In the genomic region with DNA sequence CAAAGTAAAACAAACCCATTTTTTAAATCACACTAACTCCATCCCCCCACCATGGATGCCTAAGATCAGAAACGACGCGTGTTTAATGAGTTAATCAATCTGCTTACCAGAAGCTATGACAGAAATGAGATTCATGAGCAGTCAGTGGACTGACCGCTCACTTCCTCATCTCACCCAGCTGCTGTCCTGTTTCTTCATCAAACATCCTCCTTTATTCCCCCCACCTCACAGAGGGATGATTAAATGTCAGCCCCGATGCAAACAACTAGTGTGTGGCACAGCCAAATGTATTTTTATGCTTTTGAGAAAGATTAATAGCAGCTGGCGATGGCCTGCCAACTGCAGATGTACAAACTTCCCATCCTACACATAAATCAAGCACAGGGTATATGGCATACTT, we compare ENCODE assay signal across 24 mouse cellular contexts.
DNase-seq lines count a peak whose midpoint lies in the region; ATAC-seq and TF ChIP-seq lines count a peak whose summit lies in the region.
"Had no signal": no experiment of that assay in that cellular context is flagged by ENCODE, and none has a peak within 500 bp of the region (broad histone marks: within the 10 kb centered on the region; RNA-seq: fewer than 3 reads in every experiment).

No protein-coding gene starts in this region.

- ATAC-seq in hindbrain, embryonic 11.5 days (ENCODE audit: low FRiP score) = peak; percentile 43; the same call in 1 of the 2 replicates
- no peak for ATAC-seq in hindbrain, postnatal 0 days
- no peak for ATAC-seq in hindbrain, embryonic 13.5 days (ENCODE audit: low FRiP score)
- ATAC-seq in hindbrain, embryonic 14.5 days (ENCODE audit: low FRiP score) = no peak
- ATAC-seq in granulocyte monocyte progenitor cell, adult 5-6 weeks (replicated peaks; ENCODE audit: poor library complexity, severe bottlenecking) = peak; percentile 65
- peak; percentile 64 for ATAC-seq in megakaryocyte progenitor cell, adult 5-6 weeks (replicated peaks; ENCODE audit: poor library complexity)
- ATAC-seq: forebrain, embryonic 14.5 days; forebrain, embryonic 16.5 days had no signal

- H3K4me1 ChIP-seq in hindbrain, embryonic 11.5 days (replicated peaks; ENCODE audit: control insufficient read depth, insufficient read depth, low read length) = no peaks in the 10 kb centered on the region
- no peaks in the 10 kb centered on the region for H3K4me1 ChIP-seq in hindbrain, postnatal 0 days (ENCODE audit: insufficient read depth, low read length)
- H3K4me1 ChIP-seq in hindbrain, embryonic 13.5 days (replicated peaks) = peaks cover 21% of the 10 kb centered on the region
- H3K4me1 ChIP-seq in hindbrain, embryonic 14.5 days (replicated peaks; ENCODE audit: control insufficient read depth, insufficient read depth, low read length) = 0 out of 2 replicates have a peak, but pooled peaks cover 12% of the 10 kb centered on the region
- H3K4me1 ChIP-seq: embryonic facial prominence, embryonic 12.5 days; forebrain, embryonic 10.5 days had no signal

- no peaks in the 10 kb centered on the region for H3K9me3 ChIP-seq in hindbrain, embryonic 11.5 days (ENCODE audit: control insufficient read depth, low read length)
- no peaks in the 10 kb centered on the region for H3K9me3 ChIP-seq in hindbrain, postnatal 0 days (ENCODE audit: low read length)
- no peaks in the 10 kb centered on the region for H3K9me3 ChIP-seq in hindbrain, embryonic 13.5 days
- no peaks in the 10 kb centered on the region for H3K9me3 ChIP-seq in hindbrain, embryonic 14.5 days (ENCODE audit: control insufficient read depth, low read length)
- H3K9me3 ChIP-seq: embryonic facial prominence, embryonic 12.5 days; embryonic facial prominence, embryonic 15.5 days; forebrain, embryonic 10.5 days; forebrain, embryonic 12.5 days had no signal

- peaks cover 4% of the 10 kb centered on the region; the same call in 1 of the 2 replicates for H3K36me3 ChIP-seq in hindbrain, embryonic 11.5 days (ENCODE audit: control insufficient read depth, insufficient read depth, low read length)
- H3K36me3 ChIP-seq in hindbrain, postnatal 0 days (ENCODE audit: insufficient read depth, low read length) = peaks cover 25% of the 10 kb centered on the region; the same call in 1 of the 2 replicates
- H3K36me3 ChIP-seq in hindbrain, embryonic 13.5 days = peaks cover 38% of the 10 kb centered on the region
- H3K36me3 ChIP-seq in hindbrain, embryonic 14.5 days (replicated peaks; ENCODE audit: control insufficient read depth, insufficient read depth) = peaks cover 43% of the 10 kb centered on the region

- WGBS in hindbrain, embryonic 11.5 days = 76% methylated on average over 6 of the region's 6 CpGs
- 55% methylated on average over 6 of the region's 6 CpGs for WGBS in hindbrain, postnatal 0 days
- 48% methylated on average over 6 of the region's 6 CpGs for WGBS in hindbrain, embryonic 13.5 days
- 43% methylated on average over 6 of the region's 6 CpGs for WGBS in hindbrain, embryonic 14.5 days

- no peak overlapping the region for H3K27ac ChIP-seq in hindbrain, embryonic 11.5 days (ENCODE audit: low read depth, low read length)
- no peak overlapping the region for H3K27ac ChIP-seq in hindbrain, postnatal 0 days
- peak overlapping the region; percentile 58; the same call in 1 of the 2 replicates for H3K27ac ChIP-seq in hindbrain, embryonic 13.5 days
- no peak overlapping the region for H3K27ac ChIP-seq in hindbrain, embryonic 14.5 days
- H3K27ac ChIP-seq: embryonic facial prominence, embryonic 12.5 days; embryonic facial prominence, embryonic 15.5 days; forebrain, embryonic 10.5 days; forebrain, embryonic 12.5 days had no signal

- no peak for TF ChIP-seq CTCF in hindbrain, postnatal 0 days (IDR thresholded peaks at IDR 0.05; ENCODE audit: low read depth)

- no peak for DNase-seq in hindbrain, embryonic 11.5 days (ENCODE audit: low spot score)
- no peak for DNase-seq in hindbrain, postnatal 0 days (ENCODE audit: low spot score)
- DNase-seq in hindbrain, embryonic 14.5 days (ENCODE audit: low spot score) = no peak
- no peak for DNase-seq in heart, postnatal 4 days
- DNase-seq: adrenal gland, adult 2 months; adrenal gland, postnatal 10 days; adrenal gland, postnatal 25 days; cerebellum, adult 11 months; cerebellum, adult 18-20 months; cerebellum, adult 8-10 months; cerebellum, adult 9-11 months; cerebellum, postnatal 14 days; cerebellum, postnatal 36 days; embryo, embryonic 11 days had no signal

- no peak overlapping the region for H3K9ac ChIP-seq in hindbrain, embryonic 11.5 days (ENCODE audit: low read depth, low read length)
- H3K9ac ChIP-seq in hindbrain, postnatal 0 days (replicated peaks; ENCODE audit: low read length) = no peak overlapping the region
- 0 out of 2 replicates have a peak overlapping the region, but pooled peaks have one; percentile 0 for H3K9ac ChIP-seq in hindbrain, embryonic 13.5 days
- H3K9ac ChIP-seq in hindbrain, embryonic 14.5 days = no peak overlapping the region
- H3K9ac ChIP-seq: embryonic facial prominence, embryonic 12.5 days; embryonic facial prominence, embryonic 15.5 days; forebrain, embryonic 12.5 days had no signal

- H3K4me2 ChIP-seq in hindbrain, embryonic 11.5 days (replicated peaks; ENCODE audit: low read depth, low read length) = no peak overlapping the region
- H3K4me2 ChIP-seq in hindbrain, postnatal 0 days (ENCODE audit: low read depth, low read length) = no peak overlapping the region
- no peak overlapping the region for H3K4me2 ChIP-seq in hindbrain, embryonic 13.5 days
- H3K4me2 ChIP-seq in hindbrain, embryonic 14.5 days (replicated peaks) = no peak overlapping the region
- H3K4me2 ChIP-seq: embryonic facial prominence, embryonic 12.5 days; embryonic facial prominence, embryonic 15.5 days; forebrain, embryonic 12.5 days had no signal

- H3K27me3 ChIP-seq in hindbrain, embryonic 11.5 days (ENCODE audit: control insufficient read depth, insufficient read depth, low read length) = no peaks in the 10 kb centered on the region
- H3K27me3 ChIP-seq in hindbrain, postnatal 0 days (ENCODE audit: insufficient read depth, low read length) = no peaks in the 10 kb centered on the region
- H3K27me3 ChIP-seq in hindbrain, embryonic 13.5 days = no peaks in the 10 kb centered on the region
- no peaks in the 10 kb centered on the region for H3K27me3 ChIP-seq in hindbrain, embryonic 14.5 days (ENCODE audit: control insufficient read depth, insufficient read depth, low read length)
- H3K27me3 ChIP-seq: embryonic facial prominence, embryonic 12.5 days; embryonic facial prominence, embryonic 15.5 days; forebrain, embryonic 12.5 days had no signal

- no peak overlapping the region for H3K4me3 ChIP-seq in hindbrain, embryonic 11.5 days (ENCODE audit: low read depth, low read length)
- H3K4me3 ChIP-seq in hindbrain, postnatal 0 days (ENCODE audit: low read length) = no peak overlapping the region
- no peak overlapping the region for H3K4me3 ChIP-seq in hindbrain, embryonic 13.5 days
- no peak overlapping the region for H3K4me3 ChIP-seq in hindbrain, embryonic 14.5 days (replicated peaks; ENCODE audit: low read length)
- H3K4me3 ChIP-seq: embryonic facial prominence, embryonic 12.5 days; embryonic facial prominence, embryonic 15.5 days; erythroblast, embryonic 14.5 days; forebrain, embryonic 10.5 days; forebrain, embryonic 12.5 days had no signal

Comparison
In these comparisons a context has a peak if more than half of its experiments do, and no peak if none do; other contexts are left out.
1. ATAC-seq: peak in hindbrain, embryonic 11.5 days (single experiment), granulocyte monocyte progenitor cell, adult 5-6 weeks (single experiment) and megakaryocyte progenitor cell, adult 5-6 weeks (single experiment); none in hindbrain, postnatal 0 days (single experiment), hindbrain, embryonic 13.5 days (single experiment) and hindbrain, embryonic 14.5 days (single experiment).